Mouse (Mus musculus) embryonic facial prominence, embryonic 14.5 days (tissue): Measurements from ENCODE around the gene Ccdc155. TPM values are rescaled to one million over a fixed set of nuclear protein-coding genes. Genes with fewer than 3 reads are reported as not detected.
"Not testable (repeated sequence)": the region's sequence is repeated elsewhere in the genome, so short reads cannot be mapped to it uniquely, and the experiment has no call there.

Experiments
- ATAC-seq: fragments of 200-750 bp; cut with Nextera tagmentation; 2 replicates; pipeline ENCODE4 v1.8.0; 2017; ENCODE audit warnings: low read depth, moderate number of reproducible peaks, moderate TSS enrichment
- DNase-seq: peaks from one replicate; pipeline ENCODE4 v3.0.0-alpha.2; 2015; ENCODE audit warnings: low spot score
- H3K27ac ChIP-seq: fragments of 300-500 bp; sonication (generic); replicated peaks from 2 replicates; pipeline ENCODE4 v1.5.1; 2014; ENCODE audit warnings: low read depth, mild to moderate bottlenecking, low read length, moderate library complexity
- H3K27me3 ChIP-seq: fragments of 300-500 bp; sonication (generic); replicated peaks from 2 replicates; pipeline ENCODE4 v1.6.1; 2014; ENCODE audit warnings: low read length; ENCODE audit not compliant: control insufficient read depth, insufficient read depth
- H3K36me3 ChIP-seq: fragments of 300-500 bp; sonication (generic); 2 replicates; pipeline ENCODE4 v1.6.1; 2014; ENCODE audit warnings: low read length, mixed read lengths; ENCODE audit not compliant: control insufficient read depth, insufficient read depth
- H3K4me1 ChIP-seq: fragments of 300-500 bp; sonication (generic); 2 replicates; pipeline ENCODE4 v1.6.1; 2014; ENCODE audit warnings: antibody characterized with exemption, low read length; ENCODE audit not compliant: control insufficient read depth, insufficient read depth
- H3K4me2 ChIP-seq: fragments of 300-500 bp; sonication (generic); 2 replicates; pipeline ENCODE4 v1.6.1; 2014; ENCODE audit warnings: low read depth, mild to moderate bottlenecking, low read length, moderate library complexity, mixed read lengths
- H3K4me3 ChIP-seq: fragments of 300-500 bp; sonication (generic); 2 replicates; pipeline ENCODE4 v1.5.1; 2014; ENCODE audit warnings: low read depth, mild to moderate bottlenecking, low read length
- H3K9ac ChIP-seq: fragments of 300-500 bp; sonication (generic); 2 replicates; pipeline ENCODE4 v1.6.1; 2014; ENCODE audit warnings: low read depth, mild to moderate bottlenecking, low read length, moderate library complexity, mixed read lengths
- H3K9me3 ChIP-seq: fragments of 300-500 bp; sonication (generic); 2 replicates; pipeline ENCODE4 v1.6.1; 2016; ENCODE audit warnings: low read length; ENCODE audit not compliant: control insufficient read depth
- WGBS: fragments of 180-500 bp; shearing (Covaris S2); extraction: QIAGEN DNeasy Blood & Tissue Kit; methylation state at CpG from one replicate; pipeline ENCODE4 v1.1.7; 2014; 5-methylcytosine and 5-hydroxymethylcytosine counted together
- polyA plus RNA-seq: library from polyadenylated mRNA; unstranded; fragments of >200 nt; fragmentation: Nextera tagmentation; extraction: Ambion mirVana; gene quantifications from 2 replicates; pipeline ENCODE4 v1.2.1, GENCODE M21; 2014

The Ccdc155 gene
- polyA plus RNA-seq, 1 experiment from 2014 or later = 1.5 TPM

DNA sequence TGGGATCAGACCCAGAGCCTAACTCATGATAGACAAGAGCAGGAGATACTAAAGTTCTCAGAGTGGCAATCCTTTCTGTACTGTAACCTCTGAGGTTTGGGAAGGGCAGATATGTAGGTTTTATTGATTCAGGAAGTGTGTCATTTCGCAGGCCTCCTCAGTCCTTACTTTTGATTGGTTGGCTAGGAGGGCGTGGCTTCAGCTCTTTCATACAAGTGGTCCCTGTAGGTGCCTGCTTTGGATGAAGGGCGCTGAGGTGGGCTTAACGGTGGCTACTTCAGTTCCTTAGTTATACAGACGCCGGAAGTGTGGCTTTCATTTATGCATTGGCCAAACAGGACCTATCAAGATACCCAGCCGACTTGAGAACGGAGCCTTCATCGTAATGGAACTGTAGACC is 49.1 kb downstream of the Ccdc155 start:
- ATAC-seq (no peak), DNase-seq (no peak)
- Histone ChIP-seq H3K27me3 (no peaks in the 10 kb centered on the region), H3K27ac (peak overlapping the region; percentile 70), H3K4me2 (peak overlapping the region; percentile 86), H3K9ac (no peak overlapping the region), H3K4me1 (peaks cover 11% of the 10 kb centered on the region), H3K36me3 (peaks cover 37% of the 10 kb centered on the region; the same call in 1 of the 2 replicates), H3K9me3 (no peaks in the 10 kb centered on the region), H3K4me3 (no peak overlapping the region)
- 88% methylated on average over 9 of the region's 9 CpGs for WGBS

DNA sequence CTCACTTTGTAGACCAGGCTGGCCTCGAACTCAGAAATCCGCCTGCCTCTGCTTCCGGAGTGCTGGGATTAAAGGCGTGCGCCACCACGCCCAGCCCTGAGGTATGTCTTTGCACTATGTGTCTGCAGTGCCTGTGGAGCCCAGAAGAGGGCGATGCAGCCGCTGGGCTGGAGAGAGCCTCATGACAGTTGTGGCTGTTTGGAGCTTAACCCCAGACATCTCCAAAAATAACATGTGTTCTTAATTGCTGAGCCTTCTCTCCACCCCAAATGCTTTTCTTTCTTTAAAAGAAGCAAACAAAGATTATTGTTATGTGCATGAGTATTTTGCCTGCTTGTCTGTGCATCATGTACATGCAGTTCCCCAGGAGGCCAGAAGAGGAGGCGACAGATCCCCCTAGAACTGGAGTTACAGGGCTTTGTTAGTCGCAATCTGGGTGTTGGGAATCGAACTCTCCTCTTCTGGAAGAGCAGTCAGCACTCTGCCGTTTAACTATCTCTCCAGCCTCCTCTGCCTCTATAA is 49.6 kb downstream of the Ccdc155 start:
- Histone ChIP-seq H3K27ac (peak overlapping the region; percentile 70), H3K9ac (peak overlapping the region; percentile 8; the same call in 1 of the 2 replicates), H3K9me3 (no peaks in the 10 kb centered on the region), H3K27me3 (no peaks in the 10 kb centered on the region), H3K4me2 (peak overlapping the region; percentile 86), H3K36me3 (peaks cover 33% of the 10 kb centered on the region; the same call in 1 of the 2 replicates), H3K4me1 (peaks cover 11% of the 10 kb centered on the region), H3K4me3 (peak overlapping the region; percentile 73)
- ATAC-seq (no peak; the same call in 1 of the 2 replicates), DNase-seq (peak; percentile 44)
- WGBS = 76% methylated on average over 12 of the region's 12 CpGs

DNA sequence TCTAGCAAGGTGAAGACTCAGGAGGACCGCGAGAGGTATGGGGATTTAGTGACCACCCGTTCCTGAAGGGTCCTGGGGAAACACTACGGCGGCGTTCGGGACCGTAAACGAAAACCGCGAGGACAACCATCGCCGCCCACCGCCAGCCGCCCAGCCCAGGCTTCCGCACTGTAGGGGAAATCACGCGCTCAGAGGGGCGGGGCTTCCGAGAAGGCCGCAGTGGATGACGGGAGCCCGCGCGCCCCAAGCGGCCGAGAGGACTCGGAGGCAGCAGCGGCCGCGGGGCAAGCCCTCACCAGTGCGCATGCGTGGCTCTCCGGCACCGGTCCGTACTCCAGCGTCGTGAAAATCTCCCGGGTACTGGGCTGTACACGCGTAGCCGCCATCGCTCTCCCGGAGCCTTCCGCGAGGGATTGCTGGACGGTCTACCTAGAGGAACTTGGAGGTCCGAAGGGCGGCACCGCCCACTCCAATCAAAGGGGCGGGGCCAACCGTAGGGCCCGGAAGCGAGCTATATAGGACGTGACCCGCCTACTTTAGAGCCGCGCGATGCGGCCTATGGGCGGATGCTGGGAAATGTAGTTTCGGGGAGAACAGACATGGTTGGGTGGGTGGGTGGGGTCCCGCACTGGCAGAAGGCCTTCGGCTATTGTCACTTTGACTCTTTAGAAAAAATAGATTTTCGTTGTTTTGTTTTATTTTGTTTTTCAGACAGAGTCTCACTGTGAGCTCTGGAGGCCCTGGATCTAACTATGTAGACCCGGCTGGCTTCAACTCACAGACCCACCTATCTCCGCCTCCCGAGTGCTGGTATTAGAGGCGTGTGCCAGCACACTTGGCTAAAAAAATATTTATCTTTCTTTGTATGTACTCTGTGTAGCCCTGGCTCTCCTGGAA is 50.3 kb downstream of the Ccdc155 start, which contains the start of the genes Pih1d1 and Aldh16a1:
Pih1d1 (plus strand) TSS at position 208 of the 897 bp plus-strand sequence.
Aldh16a1 (minus strand) TSS at position 489 of the 897 bp plus-strand sequence.
- DNase-seq (peak; percentile 98), ATAC-seq (peak; percentile 97)
- Histone ChIP-seq H3K27ac (peak within 1 kb of the TSS; percentile 96), H3K9ac (peak within 1 kb of the TSS; percentile 87), H3K27me3 (no peaks in the 10 kb centered on the region), H3K4me1 (peaks cover 11% of the 10 kb centered on the region), H3K36me3 (peaks cover 27% of the 10 kb centered on the region; the same call in 1 of the 2 replicates), H3K4me2 (peak within 1 kb of the TSS; percentile 86), H3K9me3 (no peaks in the 10 kb centered on the region), H3K4me3 (peak within 1 kb of the TSS; percentile 73)
- 5% methylated on average over 47 of the region's 69 CpGs for WGBS

DNA sequence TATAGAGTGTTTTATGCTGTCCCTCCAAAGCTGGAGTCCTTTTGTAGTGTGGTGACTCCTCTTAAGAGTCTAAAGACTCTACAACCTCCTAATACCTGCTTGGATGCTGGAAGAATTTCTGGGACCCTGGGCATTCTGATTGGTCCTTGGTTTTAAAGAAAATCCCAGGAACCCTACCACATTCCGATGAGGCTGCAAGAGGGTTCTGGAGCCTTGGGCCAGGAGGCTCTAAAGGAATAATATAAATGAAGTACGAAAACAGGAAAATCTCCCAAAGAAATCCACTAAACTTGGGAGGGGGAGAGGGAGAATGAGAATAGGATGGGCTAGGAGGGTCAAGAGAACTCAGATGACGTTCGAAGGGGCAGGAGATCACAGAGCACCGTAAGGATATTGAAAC is 51.1 kb downstream of the Ccdc155 start:
- DNase-seq (no peak), ATAC-seq (no peak)
- Histone ChIP-seq H3K36me3 (peaks cover 19% of the 10 kb centered on the region; the same call in 1 of the 2 replicates), H3K9me3 (no peaks in the 10 kb centered on the region), H3K27ac (peak overlapping the region; percentile 96), H3K4me1 (peaks cover 11% of the 10 kb centered on the region), H3K9ac (peak overlapping the region; percentile 87), H3K4me2 (peak overlapping the region; percentile 86), H3K4me3 (peak overlapping the region; percentile 73), H3K27me3 (no peaks in the 10 kb centered on the region)
- 2% methylated on average over 5 of the region's 5 CpGs for WGBS

GRCm38 (mm10) chr7:45153052-45153451 is 51.6 kb downstream of the Ccdc155 start:
- H3K4me3 ChIP-seq, ATAC-seq, DNase-seq, H3K9me3 ChIP-seq, H3K27me3 ChIP-seq, H3K27ac ChIP-seq: not testable (repeated sequence)
- peaks cover 11% of the 10 kb centered on the region for H3K4me1 ChIP-seq
- H3K9ac ChIP-seq = peak overlapping the region; percentile 87
- WGBS = 84% methylated on average over 2 of the region's 2 CpGs
- peak overlapping the region; percentile 86 for H3K4me2 ChIP-seq
- peaks cover 18% of the 10 kb centered on the region; the same call in 1 of the 2 replicates for H3K36me3 ChIP-seq

- Histone ChIP-seq H3K4me1 (peaks cover 11% of the 10 kb centered on the region), H3K9ac (no peak overlapping the region), H3K4me2 (no peak overlapping the region), H3K27ac (no peak overlapping the region), H3K27me3 (no peaks in the 10 kb centered on the region), H3K4me3 (no peak overlapping the region), H3K9me3 (no peaks in the 10 kb centered on the region), H3K36me3 (0 out of 2 replicates have a peak, but pooled peaks cover 12% of the 10 kb centered on the region)
- ATAC-seq (no peak), DNase-seq (no peak)
- WGBS = 37% methylated on average over 11 of the region's 11 CpGs
Measured at GRCm38 (mm10) chr7:45151303-45151702, 53.4 kb downstream of the Ccdc155 start.

- H3K27me3 ChIP-seq = no peaks in the 10 kb centered on the region
- WGBS = 40% methylated on average over 4 of the region's 4 CpGs
- no peak for ATAC-seq
- no peak overlapping the region for H3K9ac ChIP-seq
- H3K27ac ChIP-seq = no peak overlapping the region
- no peaks in the 10 kb centered on the region for H3K9me3 ChIP-seq
- H3K36me3 ChIP-seq = peaks cover 16% of the 10 kb centered on the region; the same call in 1 of the 2 replicates
- H3K4me2 ChIP-seq = no peak overlapping the region
- peaks cover 9% of the 10 kb centered on the region for H3K4me1 ChIP-seq
- H3K4me3 ChIP-seq = no peak overlapping the region
- no peak for DNase-seq
Measured at GRCm38 (mm10) chr7:45150321-45150720, 54.4 kb downstream of the Ccdc155 start.

- H3K36me3 ChIP-seq = peaks cover 22% of the 10 kb centered on the region
- H3K4me2 ChIP-seq = no peak overlapping the region
- H3K9ac ChIP-seq = no peak overlapping the region
- no peak overlapping the region for H3K4me3 ChIP-seq
- 63% methylated on average over 6 of the region's 6 CpGs for WGBS
- DNase-seq = no peak
- no peaks in the 10 kb centered on the region for H3K9me3 ChIP-seq
- H3K4me1 ChIP-seq = peaks cover 6% of the 10 kb centered on the region
- no peaks in the 10 kb centered on the region for H3K27me3 ChIP-seq
- no peak overlapping the region for H3K27ac ChIP-seq
- ATAC-seq = no peak
Measured at GRCm38 (mm10) chr7:45149545-45149944, 55.1 kb downstream of the Ccdc155 start.
